ENCODE assay signal across 8 mouse cellular contexts in the genomic region with DNA sequence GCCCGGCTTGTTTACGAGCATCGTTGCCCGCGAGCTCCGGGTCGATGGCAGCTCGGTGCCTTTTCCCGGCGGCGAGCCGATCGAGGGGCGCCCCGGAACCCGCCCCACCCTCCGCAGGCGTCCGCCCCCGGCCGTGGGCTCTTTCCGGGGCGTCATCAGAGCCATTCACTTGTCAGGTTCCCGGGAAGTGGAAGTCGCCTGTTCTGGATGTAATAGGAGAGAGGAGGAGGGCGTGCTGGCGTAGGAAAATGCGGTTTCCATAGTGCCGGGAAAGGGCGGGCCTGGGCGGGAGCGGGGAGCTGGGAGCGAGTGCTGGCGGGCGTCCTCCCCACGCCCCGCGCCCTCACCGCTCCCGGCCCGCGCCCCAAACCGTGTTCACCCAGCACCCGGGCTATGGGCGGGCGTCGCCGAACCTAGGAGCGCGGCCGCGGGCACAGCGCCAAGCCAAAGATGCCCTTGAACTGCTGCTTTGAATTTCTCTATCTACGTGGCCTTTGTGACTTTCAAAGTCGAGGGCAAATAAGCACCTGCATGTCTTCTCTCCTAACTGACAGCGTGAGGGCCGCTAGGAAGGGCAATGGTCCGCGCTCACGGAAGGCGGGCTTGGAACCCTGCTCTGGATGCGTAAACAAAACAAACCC. TPM values are rescaled to one million over a fixed set of nuclear protein-coding genes. Genes with fewer than 3 reads are reported as not detected.
DNase-seq lines count a peak whose midpoint lies in the region; ATAC-seq and TF ChIP-seq lines count a peak whose summit lies in the region.

No protein-coding gene starts in this region.

- no peaks in the 10 kb centered on the region for H3K27me3 ChIP-seq in embryonic facial prominence, embryonic 13.5 days
- H3K27me3 ChIP-seq in heart, embryonic 11.5 days (ENCODE audit: control insufficient read depth, insufficient read depth, low read length): no peaks in the 10 kb centered on the region
- H3K27me3 ChIP-seq in kidney, embryonic 16.5 days (ENCODE audit: insufficient read depth, low read length): no peaks in the 10 kb centered on the region
- peaks cover 2% of the 10 kb centered on the region; the same call in 1 of the 2 replicates for H3K27me3 ChIP-seq in liver, embryonic 14.5 days (ENCODE audit: control insufficient read depth, insufficient read depth, low read length)
- H3K27me3 ChIP-seq in stomach, embryonic 16.5 days (ENCODE audit: control insufficient read depth, insufficient read depth, low read length): no peaks in the 10 kb centered on the region

- H3K4me1 ChIP-seq in embryonic facial prominence, embryonic 13.5 days: peaks cover 47% of the 10 kb centered on the region
- H3K4me1 ChIP-seq in heart, embryonic 11.5 days (ENCODE audit: control insufficient read depth, insufficient read depth, low read length): peaks cover 33% of the 10 kb centered on the region
- peaks cover 41% of the 10 kb centered on the region for H3K4me1 ChIP-seq in kidney, embryonic 16.5 days (ENCODE audit: insufficient read depth, low read length)
- peaks cover 15 to 21% of the 10 kb centered on the region in 2 experiments for H3K4me1 ChIP-seq in liver, embryonic 14.5 days (replicated peaks; ENCODE audit: control insufficient read depth in 2 of 2, insufficient read depth in 2 of 2, low read length in 1 of 2)
- peaks cover 37% of the 10 kb centered on the region for H3K4me1 ChIP-seq in stomach, embryonic 16.5 days (ENCODE audit: control insufficient read depth, insufficient read depth, low read length)

- under 1% methylated on average over 58 of the region's 62 CpGs for WGBS in embryonic facial prominence, embryonic 13.5 days
- under 1% methylated on average over 60 of the region's 62 CpGs for WGBS in heart, embryonic 11.5 days (ENCODE audit: insufficient replicate concordance)
- under 1% methylated on average over 58 of the region's 62 CpGs for WGBS in kidney, embryonic 16.5 days
- 1% methylated on average over 61 of the region's 62 CpGs for WGBS in liver, embryonic 14.5 days (ENCODE audit: insufficient replicate concordance)
- WGBS in stomach, embryonic 16.5 days: under 1% methylated on average over 61 of the region's 62 CpGs

- DNase-seq in 3T3-L1 (ENCODE audit: low read depth, low spot score): peak; percentile 91
- peak; percentile 86 for DNase-seq in adrenal gland, postnatal 10 days
- DNase-seq in liver, embryonic 14.5 days (ENCODE audit: low read depth in 3 of 3, low spot score in 3 of 3): no peak
- peak; percentile 84 for DNase-seq in neural tube, embryonic 10.5 days (ENCODE audit: extremely low spot score, low spot score)

- TF ChIP-seq CTCF in liver, embryonic 14.5 days (IDR thresholded peaks at IDR 0.05; ENCODE audit: low read depth): no peak

- peak overlapping the region; percentile 90 for H3K9ac ChIP-seq in embryonic facial prominence, embryonic 13.5 days
- H3K9ac ChIP-seq in heart, embryonic 11.5 days (ENCODE audit: low read depth, low read length): peak overlapping the region; percentile 89
- peak overlapping the region; percentile 78 for H3K9ac ChIP-seq in kidney, embryonic 16.5 days (replicated peaks; ENCODE audit: low read length)
- H3K9ac ChIP-seq in liver, embryonic 14.5 days (replicated peaks): peak overlapping the region; percentile 89
- H3K9ac ChIP-seq in stomach, embryonic 16.5 days (ENCODE audit: low read length): peak overlapping the region; percentile 97

- H3K9me3 ChIP-seq in embryonic facial prominence, embryonic 13.5 days: no peaks in the 10 kb centered on the region
- no peaks in the 10 kb centered on the region for H3K9me3 ChIP-seq in heart, embryonic 11.5 days (replicated peaks; ENCODE audit: control insufficient read depth, low read length)
- no peaks in the 10 kb centered on the region for H3K9me3 ChIP-seq in kidney, embryonic 16.5 days (ENCODE audit: low read length)
- H3K9me3 ChIP-seq in liver, embryonic 14.5 days (ENCODE audit: control insufficient read depth, low read length): no peaks in the 10 kb centered on the region
- H3K9me3 ChIP-seq in stomach, embryonic 16.5 days (replicated peaks; ENCODE audit: control insufficient read depth, low read length): no peaks in the 10 kb centered on the region

- H3K4me3 ChIP-seq in embryonic facial prominence, embryonic 13.5 days: peak overlapping the region; percentile 82
- H3K4me3 ChIP-seq in heart, embryonic 11.5 days (ENCODE audit: low read depth, low read length): peak overlapping the region; percentile 88
- H3K4me3 ChIP-seq in kidney, embryonic 16.5 days (ENCODE audit: low read length): peak overlapping the region; percentile 73
- H3K4me3 ChIP-seq in liver, embryonic 14.5 days (ENCODE audit: insufficient read depth in 1 of 2, low read depth in 2 of 2, low read length in 2 of 2): peak overlapping the region; percentile 71 to 86
- H3K4me3 ChIP-seq in stomach, embryonic 16.5 days (replicated peaks; ENCODE audit: low read length): peak overlapping the region; percentile 81

- TF ChIP-seq EP300 in liver, embryonic 14.5 days (IDR thresholded peaks at IDR 0.05; ENCODE audit: low read depth): no peak

- peak; percentile 54 for ATAC-seq in embryonic facial prominence, embryonic 13.5 days (ENCODE audit: insufficient number of reproducible peaks, insufficient read depth, low FRiP score, low TSS enrichment, low read depth)
- ATAC-seq in heart, embryonic 11.5 days (replicated peaks; ENCODE audit: insufficient number of reproducible peaks, low FRiP score, low TSS enrichment): peak; percentile 32
- ATAC-seq in kidney, embryonic 16.5 days (ENCODE audit: low FRiP score, low TSS enrichment): peak; percentile 61
- ATAC-seq in liver, embryonic 14.5 days (ENCODE audit: insufficient read depth): peak; percentile 54
- peak; percentile 70 for ATAC-seq in stomach, embryonic 16.5 days (ENCODE audit: insufficient read depth, low FRiP score)

- peak overlapping the region; percentile 95 for H3K4me2 ChIP-seq in embryonic facial prominence, embryonic 13.5 days
- peak overlapping the region; percentile 97 for H3K4me2 ChIP-seq in heart, embryonic 11.5 days
- peak overlapping the region; percentile 93 for H3K4me2 ChIP-seq in kidney, embryonic 16.5 days (replicated peaks; ENCODE audit: low read depth, low read length)
- peak overlapping the region; percentile 96 for H3K4me2 ChIP-seq in liver, embryonic 14.5 days (ENCODE audit: low read depth)
- peak overlapping the region; percentile 83 for H3K4me2 ChIP-seq in stomach, embryonic 16.5 days (ENCODE audit: low read depth, low read length)

- peaks cover 20% of the 10 kb centered on the region for H3K36me3 ChIP-seq in embryonic facial prominence, embryonic 13.5 days
- H3K36me3 ChIP-seq in heart, embryonic 11.5 days (ENCODE audit: control insufficient read depth, insufficient read depth, low read length): no peaks in the 10 kb centered on the region
- peaks cover 3% of the 10 kb centered on the region; the same call in 1 of the 2 replicates for H3K36me3 ChIP-seq in kidney, embryonic 16.5 days (ENCODE audit: insufficient read depth, low read length)
- no peaks in the 10 kb centered on the region; the same call in none of the 2 replicates for H3K36me3 ChIP-seq in liver, embryonic 14.5 days (replicated peaks; ENCODE audit: control insufficient read depth, insufficient read depth, low read depth)
- 0 out of 2 replicates have a peak, but pooled peaks cover 4% of the 10 kb centered on the region for H3K36me3 ChIP-seq in stomach, embryonic 16.5 days (ENCODE audit: control insufficient read depth, insufficient read depth, low read length)

- H3K27ac ChIP-seq in embryonic facial prominence, embryonic 13.5 days: peak overlapping the region; percentile 98
- peak overlapping the region; percentile 97 for H3K27ac ChIP-seq in heart, embryonic 11.5 days (ENCODE audit: low read depth, low read length)
- H3K27ac ChIP-seq in kidney, embryonic 16.5 days (ENCODE audit: low read length): peak overlapping the region; percentile 93
- H3K27ac ChIP-seq in liver, embryonic 14.5 days: peak overlapping the region; percentile 84
- peak overlapping the region; percentile 99 for H3K27ac ChIP-seq in stomach, embryonic 16.5 days (ENCODE audit: low read length)

RNA-seq across cellular contexts. Expression of a gene that starts 1.3 kb away (rescaled TPM):
- total RNA-seq in adrenal gland, postnatal 10 days (2021): 10 to 100 TPM; 33.4 to 80.8 TPM
- 7.7 and 8.7 TPM in 2 replicates for polyA plus RNA-seq in embryonic facial prominence, embryonic 13.5 days (2015; fragmentation: Nextera tagmentation; extraction: Ambion mirVana)
- polyA plus RNA-seq in heart, embryonic 11.5 days (2014; fragmentation: Nextera tagmentation; extraction: Ambion mirVana): 4.4 and 5.0 TPM in 2 replicates
- polyA plus RNA-seq in kidney, embryonic 16.5 days (2015; fragmentation: Nextera tagmentation; extraction: Ambion mirVana): 4.1 and 4.8 TPM in 2 replicates
- polyA plus RNA-seq in liver, embryonic 14.5 days (2012; rRNA removed): 4.7 and 5.4 TPM in 2 replicates
- 2.9 and 3.4 TPM in 2 replicates for polyA plus RNA-seq in liver, embryonic 14.5 days (2014; fragmentation: Nextera tagmentation; extraction: Ambion mirVana)
- polyA plus RNA-seq in stomach, embryonic 16.5 days (2015; fragmentation: Nextera tagmentation; extraction: Ambion mirVana): 3.3 and 3.4 TPM in 2 replicates

Comparison
In these comparisons a context has a peak if more than half of its experiments do, and no peak if none do; other contexts are left out.
1. DNase-seq: peak in 3T3-L1 (single experiment), adrenal gland, postnatal 10 days (single experiment) and neural tube, embryonic 10.5 days (single experiment); none in liver, embryonic 14.5 days (0 of 3).
2. Peak in every context shown above with its lines, with median percentiles within 50 percentile points of each other: ATAC-seq, H3K27ac ChIP-seq, H3K4me2 ChIP-seq, H3K4me3 ChIP-seq and H3K9ac ChIP-seq.